Mouse (Mus musculus) liver, adult 2 months (tissue): ENCODE results near the gene Myo1h.

Experiments used
- CTCF ChIP-seq: fragments of 200-500 bp; IDR thresholded peaks from 2 replicates; pipeline ENCODE4 v1.5.1; 2011; ENCODE audit warnings: low read depth, low read length, control low read depth
- POLR2A ChIP-seq: fragments of 200-500 bp; IDR thresholded peaks from 2 replicates; pipeline ENCODE4 v1.6.1; 2011; ENCODE audit warnings: low read length, control low read depth; ENCODE audit not compliant: insufficient read depth; ENCODE audit errors: extremely low read depth

DNA sequence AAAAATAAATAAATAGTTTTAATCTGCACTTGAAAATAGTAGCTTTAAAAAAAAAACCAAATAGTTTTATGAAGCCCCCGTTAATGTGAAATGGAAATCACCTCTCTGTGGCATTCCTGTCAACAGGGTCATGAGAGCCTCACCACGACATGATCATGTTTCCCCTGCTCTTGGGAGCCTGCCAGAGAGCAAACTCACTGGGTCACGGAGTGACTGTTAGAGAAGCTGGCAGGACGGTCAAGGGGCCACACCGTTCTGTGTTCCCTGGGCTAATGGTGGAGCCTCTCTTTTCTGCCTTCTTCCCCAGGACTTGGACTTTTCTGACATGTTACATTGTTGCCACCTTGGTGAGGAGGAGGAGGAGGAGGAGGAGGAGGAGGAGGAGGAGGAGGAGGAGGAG is 17.5 kb downstream of the Myo1h start:
- TF ChIP-seq CTCF (no peak), POLR2A (no peak)
